Mouse (Mus musculus) lung, postnatal 0 days (tissue): ENCODE measurements at regions not wholly inside any gene's neighbourhood (a gene's known extent, or its start where the extent isn't known, plus 50 kb on each side); places are given as distances from the start of the nearest gene placed in this dataset.

ENCODE experiments used
- ATAC-seq: fragments of 200-750 bp; cut with Nextera tagmentation; 2 replicates; pipeline ENCODE4 v1.8.0; 2017; ENCODE audit warnings: moderate library complexity
- DNase-seq: peaks from one replicate; pipeline ENCODE4 v3.0.0-alpha.2; 2016; ENCODE audit warnings: low spot score
- H3K27ac ChIP-seq: fragments of 300-500 bp; sonication (generic); 2 replicates; pipeline ENCODE4 v1.5.1; 2014; ENCODE audit warnings: antibody characterized with exemption, mild to moderate bottlenecking, low read length, mixed read lengths
- H3K27me3 ChIP-seq: fragments of 300-500 bp; sonication (generic); replicated peaks from 2 replicates; pipeline ENCODE4 v1.6.1; 2014; ENCODE audit warnings: low read length, mixed read lengths; ENCODE audit not compliant: insufficient read depth
- H3K36me3 ChIP-seq: fragments of 300-500 bp; sonication (generic); 2 replicates; pipeline ENCODE4 v1.6.1; 2014; ENCODE audit warnings: low read length, mixed read lengths; ENCODE audit not compliant: insufficient read depth
- H3K4me1 ChIP-seq: fragments of 300-500 bp; sonication (generic); 2 replicates; pipeline ENCODE4 v1.6.1; 2014; ENCODE audit warnings: antibody characterized with exemption, low read depth, low read length, mixed read lengths; ENCODE audit not compliant: insufficient read depth
- H3K4me2 ChIP-seq: fragments of 300-500 bp; sonication (generic); replicated peaks from 2 replicates; pipeline ENCODE4 v1.6.1; 2014; ENCODE audit warnings: low read depth, mild to moderate bottlenecking, low read length, moderate library complexity, mixed read lengths
- H3K4me3 ChIP-seq: fragments of 300-500 bp; sonication (generic); 2 replicates; pipeline ENCODE4 v1.5.1; 2014; ENCODE audit warnings: low read depth, low read length
- H3K9ac ChIP-seq: fragments of 300-500 bp; sonication (generic); replicated peaks from 2 replicates; pipeline ENCODE4 v1.6.1; 2014; ENCODE audit warnings: low read depth, mild to moderate bottlenecking
- H3K9me3 ChIP-seq: fragments of 300-500 bp; sonication (generic); 2 replicates; pipeline ENCODE4 v1.6.1; 2016; ENCODE audit warnings: low read length, mixed read lengths
- CTCF ChIP-seq: IDR thresholded peaks from 2 replicates; pipeline ENCODE4 v1.5.1; 2016; ENCODE audit warnings: antibody characterized with exemption, mild to moderate bottlenecking
- EP300 ChIP-seq: IDR thresholded peaks from 2 replicates; pipeline ENCODE4 v1.6.1; 2016; ENCODE audit warnings: antibody characterized with exemption, mild to moderate bottlenecking, control low read depth
- WGBS: fragments of 180-500 bp; shearing (Covaris S2); extraction: QIAGEN DNeasy Blood & Tissue Kit; methylation state at CpG from one replicate; pipeline ENCODE4 v1.1.7; 2014; 5-methylcytosine and 5-hydroxymethylcytosine counted together

- no peaks in the 10 kb centered on the region for H3K9me3 ChIP-seq
- TF ChIP-seq CTCF (no peak), EP300 (no peak)
- no peaks in the 10 kb centered on the region for H3K27me3 ChIP-seq
- DNase-seq (no peak), ATAC-seq (no peak)
- H3K27ac ChIP-seq: no peak overlapping the region
- no peaks in the 10 kb centered on the region for H3K36me3 ChIP-seq
- H3K9ac ChIP-seq: no peak overlapping the region
- H3K4me2 ChIP-seq: no peak overlapping the region
- no peaks in the 10 kb centered on the region for H3K4me1 ChIP-seq
- no peak overlapping the region for H3K4me3 ChIP-seq
- WGBS: 72% methylated on average over 10 of the region's 10 CpGs
Observed at GRCm38 (mm10) chr19:59650611-59651329, 192.6 kb downstream of the Emx2 start.

- H3K27me3 ChIP-seq: no peaks in the 10 kb centered on the region
- H3K36me3 ChIP-seq: no peaks in the 10 kb centered on the region
- H3K27ac ChIP-seq: no peak overlapping the region
- H3K4me1 ChIP-seq: no peaks in the 10 kb centered on the region
- no peaks in the 10 kb centered on the region for H3K9me3 ChIP-seq
- DNase-seq (no peak), ATAC-seq (no peak)
- H3K9ac ChIP-seq: no peak overlapping the region
- H3K4me3 ChIP-seq: no peak overlapping the region
- TF ChIP-seq EP300 (no peak), CTCF (no peak)
- 42% methylated on average over 18 of the region's 18 CpGs for WGBS
- H3K4me2 ChIP-seq: no peak overlapping the region
Observed at GRCm38 (mm10) chr19:59653631-59654367, 195.6 kb downstream of the Emx2 start.

GRCm38 (mm10) chr19:59655321-59655720, 197.1 kb downstream of the Emx2 start:
- Histone ChIP-seq H3K27ac (no peak overlapping the region), H3K27me3 (no peaks in the 10 kb centered on the region), H3K4me2 (no peak overlapping the region), H3K9ac (no peak overlapping the region), H3K4me3 (no peak overlapping the region), H3K4me1 (no peaks in the 10 kb centered on the region), H3K36me3 (no peaks in the 10 kb centered on the region), H3K9me3 (no peaks in the 10 kb centered on the region)
- DNase-seq: no peak
- TF ChIP-seq EP300: no peak
- no peak for TF ChIP-seq CTCF
- 90% methylated on average over 2 of the region's 2 CpGs for WGBS
- ATAC-seq: no peak

- no peak for DNase-seq
- Histone ChIP-seq H3K27ac (no peak overlapping the region), H3K9ac (no peak overlapping the region), H3K4me3 (no peak overlapping the region), H3K9me3 (no peaks in the 10 kb centered on the region), H3K4me2 (no peak overlapping the region), H3K27me3 (no peaks in the 10 kb centered on the region), H3K36me3 (no peaks in the 10 kb centered on the region), H3K4me1 (no peaks in the 10 kb centered on the region)
- TF ChIP-seq EP300: no peak
- no peak for TF ChIP-seq CTCF
- no peak for ATAC-seq
Observed at GRCm38 (mm10) chr19:59669793-59670192, 211.6 kb downstream of the Emx2 start.

GRCm38 (mm10) chr19:59673537-59673936, 215.4 kb downstream of the Emx2 start:
- Histone ChIP-seq H3K9ac (no peak overlapping the region), H3K4me2 (no peak overlapping the region), H3K4me3 (no peak overlapping the region), H3K4me1 (no peaks in the 10 kb centered on the region), H3K36me3 (no peaks in the 10 kb centered on the region), H3K27ac (no peak overlapping the region), H3K27me3 (no peaks in the 10 kb centered on the region), H3K9me3 (no peaks in the 10 kb centered on the region)
- no peak for DNase-seq
- TF ChIP-seq CTCF (no peak), EP300 (no peak)
- ATAC-seq: no peak

- Histone ChIP-seq H3K36me3 (no peaks in the 10 kb centered on the region), H3K27me3 (no peaks in the 10 kb centered on the region), H3K9ac (no peak overlapping the region), H3K9me3 (no peaks in the 10 kb centered on the region), H3K4me1 (no peaks in the 10 kb centered on the region), H3K4me2 (no peak overlapping the region), H3K4me3 (no peak overlapping the region), H3K27ac (no peak overlapping the region)
- no peak for DNase-seq
- TF ChIP-seq EP300: no peak
- no peak for TF ChIP-seq CTCF
- ATAC-seq: no peak
- WGBS: 85% methylated on average over 7 of the region's 7 CpGs
Observed at GRCm38 (mm10) chr19:59679191-59679590, 221.0 kb downstream of the Emx2 start.
